Mouse (Mus musculus): Measurements from ENCODE around the gene Cdhr4. TPM values are rescaled to one million over a fixed set of nuclear protein-coding genes. Genes with fewer than 3 reads are reported as not detected.

The Cdhr4 gene
- polyA plus RNA-seq, 1 experiment from 2014 or later = 5.1 TPM

GRCm38 (mm10) chr9:108049016-108049455 lies 56.7 kb downstream of the Cdhr4 start, which contains the start of gene Gmppb:
Gene Gmppb, plus strand, starts transcription at chr9:108049242.
- H3K9me3 ChIP-seq (replicated peaks) = no peaks in the 10 kb centered on the region
- H3K4me3 ChIP-seq = peak within 1 kb of the TSS; percentile 77
- H3K36me3 ChIP-seq = peaks cover 40% of the 10 kb centered on the region
- ATAC-seq (replicated peaks; ENCODE audit: insufficient number of reproducible peaks, insufficient read depth, low FRiP score, low read depth) = peak; percentile 93
- peaks cover 45% of the 10 kb centered on the region for H3K4me1 ChIP-seq (replicated peaks)
- H3K9ac ChIP-seq = peak within 1 kb of the TSS; percentile 78
- 0% methylated on average over 35 of the region's 39 CpGs for WGBS
- peak within 1 kb of the TSS; percentile 88 for H3K4me2 ChIP-seq
- peak within 1 kb of the TSS; percentile 82 for H3K27ac ChIP-seq
- no peaks in the 10 kb centered on the region for H3K27me3 ChIP-seq

Other genes with a start within 250 kb of the Cdhr4 start
- gene Rbm5, start 221.5 kb upstream of the Cdhr4 start, polyA plus RNA-seq (2015; fragmentation: Nextera tagmentation; extraction: Ambion mirVana) = 123 and 147 TPM in 2 replicates
- 43.2 and 48.0 TPM in 2 replicates for gene Rbm6, start 119.3 kb upstream of the Cdhr4 start, polyA plus RNA-seq (2015; fragmentation: Nextera tagmentation; extraction: Ambion mirVana)
- 8.5 and 9.8 TPM in 2 replicates for gene Mon1a, start 104.3 kb upstream of the Cdhr4 start, polyA plus RNA-seq (2015; fragmentation: Nextera tagmentation; extraction: Ambion mirVana)
- 2.1 and 4.1 TPM in 2 replicates for gene Mst1r, start 85.6 kb upstream of the Cdhr4 start, polyA plus RNA-seq (2015; fragmentation: Nextera tagmentation; extraction: Ambion mirVana)
- gene Actl11, start 64.0 kb upstream of the Cdhr4 start, polyA plus RNA-seq (2015; fragmentation: Nextera tagmentation; extraction: Ambion mirVana) = not detected in 2 replicates
- 0.20 and 0.77 TPM in 2 replicates for gene Camkv, start 56.8 kb upstream of the Cdhr4 start, polyA plus RNA-seq (2015; fragmentation: Nextera tagmentation; extraction: Ambion mirVana)
- 10.1 and 13.0 TPM in 2 replicates for gene Traip, start 42.4 kb upstream of the Cdhr4 start, polyA plus RNA-seq (2015; fragmentation: Nextera tagmentation; extraction: Ambion mirVana)
- 22.6 and 32.8 TPM in 2 replicates for gene Uba7, start 17.0 kb upstream of the Cdhr4 start, polyA plus RNA-seq (2015; fragmentation: Nextera tagmentation; extraction: Ambion mirVana)
- gene Gm20661, start 9.4 kb upstream of the Cdhr4 start, polyA plus RNA-seq (2015; fragmentation: Nextera tagmentation; extraction: Ambion mirVana) = 2.8 and 4.3 TPM in 2 replicates
- 35.7 and 46.9 TPM in 2 replicates for gene Inka1, start 6.6 kb upstream of the Cdhr4 start, polyA plus RNA-seq (2015; fragmentation: Nextera tagmentation; extraction: Ambion mirVana)
- gene Gm20662, start 3.9 kb downstream of the Cdhr4 start, polyA plus RNA-seq (2015; fragmentation: Nextera tagmentation; extraction: Ambion mirVana) = 0.19 and 0.65 TPM in 2 replicates
- gene Ip6k1, start 10.0 kb downstream of the Cdhr4 start, polyA plus RNA-seq (2015; fragmentation: Nextera tagmentation; extraction: Ambion mirVana) = 34.5 and 42.9 TPM in 2 replicates
- 18.3 and 23.8 TPM in 2 replicates for gene Gmppb, start 56.7 kb downstream of the Cdhr4 start, polyA plus RNA-seq (2015; fragmentation: Nextera tagmentation; extraction: Ambion mirVana)
- 1.5 and 2.3 TPM in 2 replicates for gene Amigo3, start 60.7 kb downstream of the Cdhr4 start, polyA plus RNA-seq (2015; fragmentation: Nextera tagmentation; extraction: Ambion mirVana)
- 0.81 TPM in 1 of 2 replicates, not detected in the other for gene Mst1, start 87.9 kb downstream of the Cdhr4 start, polyA plus RNA-seq (2015; fragmentation: Nextera tagmentation; extraction: Ambion mirVana)
- gene Rnf123, start 90.8 kb downstream of the Cdhr4 start, polyA plus RNA-seq (2015; fragmentation: Nextera tagmentation; extraction: Ambion mirVana) = 29.8 and 33.3 TPM in 2 replicates
- gene Apeh, start 102.1 kb downstream of the Cdhr4 start, polyA plus RNA-seq (2015; fragmentation: Nextera tagmentation; extraction: Ambion mirVana) = 46.4 and 65.9 TPM in 2 replicates
- 0.13 and 0.84 TPM in 2 replicates for gene Bsn, start 197.9 kb downstream of the Cdhr4 start, polyA plus RNA-seq (2015; fragmentation: Nextera tagmentation; extraction: Ambion mirVana)